Mouse (Mus musculus): ENCODE measurements at regions not wholly inside any gene's neighbourhood (a gene's known extent, or its start where the extent isn't known, plus 50 kb on each side); places are given as distances from the start of the nearest gene placed in this dataset.

DNA sequence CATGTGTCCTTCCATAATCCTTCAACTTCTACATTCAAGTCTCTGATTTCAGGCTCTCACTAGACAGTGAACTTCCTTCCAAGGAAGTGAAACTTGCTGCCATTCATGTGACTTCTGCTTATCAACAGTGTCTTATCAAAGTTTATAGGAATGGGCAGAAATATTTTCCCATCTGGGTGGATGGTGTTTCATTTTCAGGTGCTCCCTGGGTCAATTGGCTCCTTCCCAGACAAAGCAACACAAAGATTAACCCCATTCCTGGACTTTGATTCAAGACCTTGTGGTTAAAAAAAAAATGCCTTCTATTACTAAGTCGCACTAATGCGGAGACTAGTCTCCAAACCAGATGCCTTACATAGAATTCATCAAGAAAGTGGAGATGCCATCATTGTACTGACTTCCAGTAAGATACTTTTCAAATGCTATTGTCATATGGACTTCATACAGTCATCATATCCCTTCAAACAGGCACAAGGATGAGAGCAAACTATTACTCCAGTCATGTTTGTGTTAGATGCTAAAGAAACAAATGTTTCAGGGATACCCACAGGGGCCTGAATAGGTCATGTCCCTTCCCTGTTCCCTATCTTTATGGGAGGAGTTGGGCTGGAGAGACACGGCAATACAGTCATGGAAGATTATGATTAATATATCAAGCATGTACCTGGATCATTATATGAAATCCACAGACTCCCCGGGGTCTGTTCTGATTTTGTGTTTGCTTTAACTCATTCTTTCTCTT, 58.3 kb upstream of the Apob start:
- TF ChIP-seq CTCF (IDR thresholded peaks at IDR 0.05; ENCODE audit: extremely low read depth, insufficient read length, insufficient replicate concordance, low read depth, low read length), result no peak
- no peak for TF ChIP-seq POLR2A (IDR thresholded peaks at IDR 0.05; ENCODE audit: low read depth, low read length)

Measured in small intestine, adult 2 months (tissue).